Comparison of ENCODE assay signal across 8 mouse cellular contexts in the genomic region with DNA sequence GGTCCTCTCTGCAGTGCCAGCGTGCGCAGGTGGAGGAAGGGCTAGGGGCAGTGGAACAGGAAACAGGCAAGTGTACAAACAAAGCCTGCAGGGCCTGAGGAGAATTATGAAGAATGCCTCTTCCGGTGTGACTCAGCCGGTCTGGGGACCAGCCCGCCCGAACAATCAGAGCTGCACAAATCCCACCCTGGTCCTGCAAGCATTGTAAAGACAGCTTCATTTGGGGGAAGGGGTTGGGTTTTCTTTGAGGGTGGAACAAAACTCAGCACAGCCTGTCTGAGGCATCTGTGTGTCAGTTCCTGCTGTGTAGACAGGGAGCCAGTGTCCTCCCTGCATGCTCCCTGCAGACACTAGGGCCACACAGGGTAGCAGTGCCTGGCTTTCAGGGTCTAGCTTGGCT.
A peak's percentile ranks its signal among the peaks of the same experiment; 100 is the strongest.
DNase-seq lines count a peak whose midpoint lies in the region; ATAC-seq and TF ChIP-seq lines count a peak whose summit lies in the region.
"Had no signal": no experiment of that assay in that cellular context is flagged by ENCODE, and none has a peak within 500 bp of the region (broad histone marks: within the 10 kb centered on the region; RNA-seq: fewer than 3 reads in every experiment).

No protein-coding gene starts in this region.

- TF ChIP-seq CTCF in ES-Bruce4 (IDR thresholded peaks at IDR 0.05; ENCODE audit: low read depth, low read length) = no peak

- H3K36me3 ChIP-seq in ES-Bruce4 (ENCODE audit: control insufficient read depth, insufficient read depth, low read length, poor library complexity, severe bottlenecking) = no peaks in the 10 kb centered on the region
- no peaks in the 10 kb centered on the region for H3K36me3 ChIP-seq in heart, embryonic 12.5 days
- no peaks in the 10 kb centered on the region for H3K36me3 ChIP-seq in limb, embryonic 12.5 days
- H3K36me3 ChIP-seq in splenic B cell, adult 2 months (ENCODE audit: control insufficient read depth, insufficient read depth, low read length, poor library complexity, severe bottlenecking) = no peaks in the 10 kb centered on the region

- no peaks in the 10 kb centered on the region for H3K9me3 ChIP-seq in ES-Bruce4 (replicated peaks; ENCODE audit: control insufficient read depth, insufficient read depth, low read length, poor library complexity, severe bottlenecking)
- H3K9me3 ChIP-seq in heart, embryonic 12.5 days (replicated peaks) = no peaks in the 10 kb centered on the region
- no peaks in the 10 kb centered on the region for H3K9me3 ChIP-seq in limb, embryonic 12.5 days

- no peaks in the 10 kb centered on the region for H3K4me1 ChIP-seq in ES-Bruce4 (ENCODE audit: control insufficient read depth, insufficient read depth, low read length)
- H3K4me1 ChIP-seq in heart, embryonic 12.5 days (replicated peaks) = peaks cover 44% of the 10 kb centered on the region
- peaks cover 11% of the 10 kb centered on the region; the same call in 1 of the 2 replicates for H3K4me1 ChIP-seq in limb, embryonic 12.5 days (replicated peaks)

- 63% methylated on average over 6 of the region's 6 CpGs for WGBS in heart, embryonic 12.5 days
- WGBS in limb, embryonic 12.5 days = 55% methylated on average over 6 of the region's 6 CpGs

- TF ChIP-seq EP300 in ES-Bruce4 (IDR thresholded peaks at IDR 0.05; ENCODE audit: insufficient read depth, low read depth, low read length) = peak; percentile 54

- no peak overlapping the region for H3K27ac ChIP-seq in ES-Bruce4 (ENCODE audit: insufficient read depth, low read length)
- no peak overlapping the region for H3K27ac ChIP-seq in heart, embryonic 12.5 days (ENCODE audit: poor library complexity, severe bottlenecking)
- peak overlapping the region; percentile 37; the same call in 1 of the 2 replicates for H3K27ac ChIP-seq in limb, embryonic 12.5 days

- H3K9ac ChIP-seq in ES-Bruce4 (ENCODE audit: low read depth, poor library complexity, severe bottlenecking) = no peak overlapping the region
- no peak overlapping the region for H3K9ac ChIP-seq in heart, embryonic 12.5 days
- no peak overlapping the region for H3K9ac ChIP-seq in limb, embryonic 12.5 days (replicated peaks)

- ATAC-seq in heart, embryonic 12.5 days (ENCODE audit: insufficient number of reproducible peaks, low FRiP score) = peak; percentile 55
- ATAC-seq in limb, embryonic 12.5 days (ENCODE audit: insufficient number of reproducible peaks, insufficient read depth, low FRiP score, low TSS enrichment, low read depth) = no peak

- no peak for TF ChIP-seq POLR2A in ES-Bruce4 (IDR thresholded peaks at IDR 0.05; ENCODE audit: insufficient read depth, low read length)

- no peak overlapping the region for H3K4me3 ChIP-seq in ES-Bruce4 (ENCODE audit: low read depth, low read length)
- H3K4me3 ChIP-seq in heart, embryonic 12.5 days = no peak overlapping the region
- H3K4me3 ChIP-seq in limb, embryonic 12.5 days (replicated peaks) = no peak overlapping the region
- H3K4me3 ChIP-seq: erythroblast, embryonic 14.5 days had no signal

- peak; percentile 50 for DNase-seq in B cell, adult 2 months
- DNase-seq in splenic B cell, adult 2 months (ENCODE audit: low read depth, low spot score) = peak; percentile 36
- DNase-seq in right cerebral cortex, adult 2 months (ENCODE audit: low spot score in 2 of 2) = no peak
- no peak for DNase-seq in gastrocnemius, postnatal 10 days

- no peaks in the 10 kb centered on the region for H3K27me3 ChIP-seq in ES-Bruce4 (ENCODE audit: control insufficient read depth, insufficient read depth, low read length, poor library complexity, severe bottlenecking)
- no peaks in the 10 kb centered on the region for H3K27me3 ChIP-seq in heart, embryonic 12.5 days (replicated peaks)
- no peaks in the 10 kb centered on the region for H3K27me3 ChIP-seq in limb, embryonic 12.5 days
- no peaks in the 10 kb centered on the region for H3K27me3 ChIP-seq in splenic B cell, adult 2 months (ENCODE audit: control insufficient read depth, insufficient read depth, low read length, poor library complexity, severe bottlenecking)

- H3K4me2 ChIP-seq in heart, embryonic 12.5 days = no peak overlapping the region
- H3K4me2 ChIP-seq in limb, embryonic 12.5 days = no peak overlapping the region

Comparison
In these comparisons a context has a peak if more than half of its experiments do, and no peak if none do; other contexts are left out.
1. DNase-seq: peak in B cell, adult 2 months (2 of 2) and splenic B cell, adult 2 months (single experiment); none in right cerebral cortex, adult 2 months (0 of 2) and gastrocnemius, postnatal 10 days (single experiment).